Mouse (Mus musculus) limb, embryonic 13.5 days (tissue): Measurements from ENCODE around the gene Lbx1. TPM values are rescaled to one million over a fixed set of nuclear protein-coding genes. Genes with fewer than 3 reads are reported as not detected.

Experiments
- ATAC-seq: fragments of 200-750 bp; cut with Nextera tagmentation; 2 replicates; pipeline ENCODE4 v1.8.0; 2017; ENCODE audit warnings: low read depth, moderate number of reproducible peaks, moderate TSS enrichment; ENCODE audit not compliant: low FRiP score
- H3K27ac ChIP-seq: fragments of 300-500 bp; sonication (generic); 2 replicates; pipeline ENCODE4 v1.5.1; 2015; ENCODE audit warnings: inconsistent platforms, mild to moderate bottlenecking, moderate library complexity
- H3K27me3 ChIP-seq: fragments of 300-500 bp; sonication (generic); 2 replicates; pipeline ENCODE4 v1.6.1; 2015; ENCODE audit warnings: mild to moderate bottlenecking, inconsistent platforms
- H3K36me3 ChIP-seq: fragments of 300-500 bp; sonication (generic); 2 replicates; pipeline ENCODE4 v1.6.1; 2015; ENCODE audit warnings: inconsistent platforms, mild to moderate bottlenecking, moderate library complexity
- H3K4me1 ChIP-seq: fragments of 300-500 bp; sonication (generic); 2 replicates; pipeline ENCODE4 v1.6.1; 2015; ENCODE audit warnings: inconsistent platforms
- H3K4me2 ChIP-seq: fragments of 300-500 bp; sonication (generic); replicated peaks from 2 replicates; pipeline ENCODE4 v1.6.1; 2015; ENCODE audit warnings: inconsistent platforms, mild to moderate bottlenecking, moderate library complexity
- H3K4me3 ChIP-seq: fragments of 300-500 bp; sonication (generic); 2 replicates; pipeline ENCODE4 v1.5.1; 2015; ENCODE audit warnings: moderate library complexity, mild to moderate bottlenecking, inconsistent platforms
- H3K9ac ChIP-seq: fragments of 300-500 bp; sonication (generic); 2 replicates; pipeline ENCODE4 v1.6.1; 2015; ENCODE audit warnings: mild to moderate bottlenecking, inconsistent platforms
- H3K9me3 ChIP-seq: fragments of 300-500 bp; sonication (generic); 2 replicates; pipeline ENCODE4 v1.6.1; 2016; ENCODE audit warnings: inconsistent platforms
- WGBS: fragments of 180-500 bp; shearing (Covaris S2); methylation state at CpG from one replicate; pipeline ENCODE4 v1.1.7; 2015; 5-methylcytosine and 5-hydroxymethylcytosine counted together
- polyA plus RNA-seq: library from polyadenylated mRNA; unstranded; fragments of >200 nt; fragmentation: Nextera tagmentation; extraction: Ambion mirVana; gene quantifications from 2 replicates; pipeline ENCODE4 v1.2.1, GENCODE M21; 2015

The Lbx1 gene
- 1.4 and 1.5 TPM in 2 replicates for polyA plus RNA-seq

GRCm38 (mm10) chr19:45235766-45236362 is at the start of gene Lbx1:
Gene Lbx1 (minus strand): TSS chr19:45235812.
- Histone ChIP-seq H3K36me3 (no peaks in the 10 kb centered on the region), H3K27ac (no peak within 1 kb of the TSS; the same call in 1 of the 2 replicates), H3K4me1 (peaks cover 38% of the 10 kb centered on the region), H3K4me3 (peak within 1 kb of the TSS; percentile 41), H3K4me2 (peak within 1 kb of the TSS; percentile 65), H3K27me3 (peaks cover 97% of the 10 kb centered on the region), H3K9me3 (no peaks in the 10 kb centered on the region), H3K9ac (peak within 1 kb of the TSS; percentile 36)
- peak; percentile 18 for ATAC-seq
- WGBS, result under 1% methylated on average over 30 of the region's 30 CpGs

- no peak overlapping the region for H3K9ac ChIP-seq
- H3K4me1 ChIP-seq, result no peaks in the 10 kb centered on the region
- H3K9me3 ChIP-seq, result no peaks in the 10 kb centered on the region
- WGBS, result 5% methylated on average over 10 of the region's 10 CpGs
- no peak overlapping the region for H3K27ac ChIP-seq
- peaks cover 20% of the 10 kb centered on the region for H3K27me3 ChIP-seq
- H3K36me3 ChIP-seq, result no peaks in the 10 kb centered on the region
- no peak for ATAC-seq
- H3K4me2 ChIP-seq, result no peak overlapping the region
- H3K4me3 ChIP-seq, result no peak overlapping the region
Measured at GRCm38 (mm10) chr19:45283302-45283701, 47.7 kb upstream of the Lbx1 start.

GRCm38 (mm10) chr19:45276196-45276595 is 40.6 kb upstream of the Lbx1 start:
- H3K9ac ChIP-seq, result no peak overlapping the region
- no peaks in the 10 kb centered on the region for H3K9me3 ChIP-seq
- H3K4me1 ChIP-seq, result peaks cover 13% of the 10 kb centered on the region
- no peak for ATAC-seq
- no peak overlapping the region for H3K4me3 ChIP-seq
- no peaks in the 10 kb centered on the region for H3K36me3 ChIP-seq
- peaks cover 6% of the 10 kb centered on the region; the same call in 1 of the 2 replicates for H3K27me3 ChIP-seq
- no peak overlapping the region for H3K27ac ChIP-seq
- WGBS, result 54% methylated on average over 4 of the region's 4 CpGs
- no peak overlapping the region for H3K4me2 ChIP-seq

GRCm38 (mm10) chr19:45271986-45272385 is 36.4 kb upstream of the Lbx1 start:
- 0 out of 2 replicates have a peak, but pooled peaks cover 2% of the 10 kb centered on the region for H3K27me3 ChIP-seq
- no peaks in the 10 kb centered on the region for H3K36me3 ChIP-seq
- no peak overlapping the region for H3K9ac ChIP-seq
- 33% methylated on average over 10 of the region's 10 CpGs for WGBS
- H3K27ac ChIP-seq, result no peak overlapping the region
- H3K9me3 ChIP-seq, result no peaks in the 10 kb centered on the region
- ATAC-seq, result no peak
- H3K4me3 ChIP-seq, result no peak overlapping the region
- H3K4me2 ChIP-seq, result no peak overlapping the region
- peaks cover 23% of the 10 kb centered on the region for H3K4me1 ChIP-seq

- Histone ChIP-seq H3K4me2 (no peak overlapping the region), H3K4me3 (no peak overlapping the region), H3K36me3 (no peaks in the 10 kb centered on the region), H3K27me3 (no peaks in the 10 kb centered on the region), H3K9me3 (no peaks in the 10 kb centered on the region), H3K9ac (no peak overlapping the region), H3K4me1 (no peaks in the 10 kb centered on the region), H3K27ac (no peak overlapping the region)
- no peak for ATAC-seq
- WGBS, result 71% methylated on average over 10 of the region's 10 CpGs
Measured at GRCm38 (mm10) chr19:45262995-45263394, 27.4 kb upstream of the Lbx1 start.

- 41% methylated on average over 15 of the region's 15 CpGs for WGBS
- H3K4me1 ChIP-seq, result peaks cover 10% of the 10 kb centered on the region
- peak overlapping the region; percentile 36 for H3K4me2 ChIP-seq
- peak; percentile 36; the same call in 1 of the 2 replicates for ATAC-seq
- no peak overlapping the region for H3K27ac ChIP-seq
- H3K36me3 ChIP-seq, result no peaks in the 10 kb centered on the region
- H3K4me3 ChIP-seq, result no peak overlapping the region
- no peaks in the 10 kb centered on the region for H3K9me3 ChIP-seq
- no peak overlapping the region for H3K9ac ChIP-seq
- H3K27me3 ChIP-seq, result no peaks in the 10 kb centered on the region
Measured at GRCm38 (mm10) chr19:45257414-45258326, 22.1 kb upstream of the Lbx1 start.

- no peaks in the 10 kb centered on the region for H3K36me3 ChIP-seq
- WGBS, result 86% methylated on average over 7 of the region's 7 CpGs
- H3K4me1 ChIP-seq, result peaks cover 10% of the 10 kb centered on the region
- no peak overlapping the region for H3K4me3 ChIP-seq
- H3K27ac ChIP-seq, result no peak overlapping the region
- no peak overlapping the region for H3K9ac ChIP-seq
- no peak overlapping the region for H3K4me2 ChIP-seq
- H3K27me3 ChIP-seq, result peaks cover 16% of the 10 kb centered on the region; the same call in 1 of the 2 replicates
- no peaks in the 10 kb centered on the region for H3K9me3 ChIP-seq
- ATAC-seq, result no peak
Measured at GRCm38 (mm10) chr19:45254806-45255205, 19.2 kb upstream of the Lbx1 start.

- WGBS, result 60% methylated on average over 3 of the region's 3 CpGs
Measured at GRCm38 (mm10) chr19:45252436-45252835, 16.8 kb upstream of the Lbx1 start.

GRCm38 (mm10) chr19:45248691-45249090 is 13.1 kb upstream of the Lbx1 start:
- 75% methylated on average over 19 of the region's 19 CpGs for WGBS
- H3K4me3 ChIP-seq, result no peak overlapping the region
- H3K36me3 ChIP-seq, result no peaks in the 10 kb centered on the region

More at GRCm38 (mm10) chr19:45252436-45252835, 16.8 kb upstream of the Lbx1 start:
- H3K36me3 ChIP-seq, result no peaks in the 10 kb centered on the region
- H3K27ac ChIP-seq, result no peak overlapping the region
- no peak overlapping the region for H3K9ac ChIP-seq
- H3K27me3 ChIP-seq, result peaks cover 29% of the 10 kb centered on the region
- no peak overlapping the region for H3K4me3 ChIP-seq
- no peaks in the 10 kb centered on the region for H3K9me3 ChIP-seq
- H3K4me1 ChIP-seq, result peaks cover 5% of the 10 kb centered on the region
- H3K4me2 ChIP-seq, result no peak overlapping the region
- no peak for ATAC-seq

GRCm38 (mm10) chr19:45243918-45244700 is 8.5 kb upstream of the Lbx1 start:
- H3K27ac ChIP-seq, result no peak overlapping the region
- 2% methylated on average over 29 of the region's 29 CpGs for WGBS
- no peaks in the 10 kb centered on the region for H3K36me3 ChIP-seq
- H3K4me2 ChIP-seq, result peak overlapping the region; percentile 30; the same call in 1 of the 2 replicates
- H3K9ac ChIP-seq, result no peak overlapping the region
- no peaks in the 10 kb centered on the region for H3K9me3 ChIP-seq
- H3K4me3 ChIP-seq, result no peak overlapping the region
- ATAC-seq, result no peak
- peaks cover 89% of the 10 kb centered on the region for H3K27me3 ChIP-seq
- peaks cover 13% of the 10 kb centered on the region for H3K4me1 ChIP-seq

More at GRCm38 (mm10) chr19:45248691-45249090, 13.1 kb upstream of the Lbx1 start:
- H3K9me3 ChIP-seq, result no peaks in the 10 kb centered on the region
- H3K4me1 ChIP-seq, result peaks cover 3% of the 10 kb centered on the region; the same call in 1 of the 2 replicates
- H3K27ac ChIP-seq, result no peak overlapping the region
- no peak overlapping the region for H3K9ac ChIP-seq
- peaks cover 64% of the 10 kb centered on the region for H3K27me3 ChIP-seq
- no peak overlapping the region for H3K4me2 ChIP-seq
- no peak for ATAC-seq

- Histone ChIP-seq H3K36me3 (no peaks in the 10 kb centered on the region), H3K9ac (no peak overlapping the region), H3K27me3 (peaks cover 89% of the 10 kb centered on the region), H3K4me1 (peaks cover 13% of the 10 kb centered on the region), H3K4me3 (no peak overlapping the region), H3K9me3 (no peaks in the 10 kb centered on the region), H3K4me2 (no peak overlapping the region), H3K27ac (no peak overlapping the region)
- 6% methylated on average over 5 of the region's 5 CpGs for WGBS
- ATAC-seq, result no peak
Measured at GRCm38 (mm10) chr19:45243264-45243602, 7.6 kb upstream of the Lbx1 start.
